Mouse (Mus musculus) brain, embryonic 14.5 days (tissue): ENCODE data around the gene Fiz1.

Source experiments
- CTCF ChIP-seq: fragments of 200-500 bp; IDR thresholded peaks from 2 replicates; pipeline ENCODE4 v1.5.1; 2012; ENCODE audit warnings: inconsistent platforms, mild to moderate bottlenecking, moderate library complexity, borderline replicate concordance; ENCODE audit not compliant: insufficient read depth, insufficient read length; ENCODE audit errors: extremely low read depth
- POLR2A ChIP-seq: fragments of 200-500 bp; IDR thresholded peaks from 2 replicates; pipeline ENCODE4 v1.6.1; 2012; ENCODE audit warnings: mild to moderate bottlenecking, inconsistent platforms, borderline replicate concordance; ENCODE audit not compliant: poor library complexity, insufficient read depth, insufficient read length, severe bottlenecking; ENCODE audit errors: extremely low read depth

- no peak for TF ChIP-seq CTCF
- TF ChIP-seq POLR2A = peak; percentile 55; the same call in 1 of the 2 replicates
These were observed 863 bp upstream of the Fiz1 start, which contains the start of gene Gm44973 for GRCm38 (mm10) chr7:5015118-5016001.
